Mouse (Mus musculus) MEL (cell line): ENCODE data around the gene Map4. TPM values are rescaled to one million over a fixed set of nuclear protein-coding genes. Genes with fewer than 3 reads are reported as not detected.

Experiments
- DNase-seq: peaks from one replicate; pipeline ENCODE4 v3.0.0; 2011; ENCODE audit warnings: low read depth, low spot score
- H3K27ac ChIP-seq: 2 replicates; pipeline ENCODE4 v1.5.1; 2012; ENCODE audit warnings: low read depth, mild to moderate bottlenecking, control low read depth, low read length, moderate library complexity; ENCODE audit not compliant: control insufficient read depth
- H3K27me3 ChIP-seq, 2 experiments: fragments of 150-350 bp in 1 of 2; sonication (generic) in 1 of 2; 2 replicates each; pipeline ENCODE4 v1.6.1; 2012; ENCODE audit warnings: low read length in 2 of 2, mild to moderate bottlenecking in 2 of 2, improper control_type of control experiment in 1 of 2, moderate library complexity in 1 of 2; ENCODE audit not compliant: insufficient read depth in 2 of 2, control insufficient read depth in 1 of 2
- H3K36me3 ChIP-seq, 2 experiments: 2 replicates each; pipeline ENCODE4 v1.6.1; 2012 to 2014; ENCODE audit warnings: low read length in 2 of 2, improper control_type of control experiment in 1 of 2, inconsistent platforms in 1 of 2, mild to moderate bottlenecking in 1 of 2; ENCODE audit not compliant: insufficient read depth in 2 of 2, control insufficient read depth in 1 of 2
- H3K4me1 ChIP-seq, 2 experiments: fragments of 150-350 bp in 1 of 2; sonication (generic) in 1 of 2; 2 replicates each; pipeline ENCODE4 v1.6.1; 2012; ENCODE audit warnings: low read length in 2 of 2, improper control_type of control experiment in 1 of 2, mild to moderate bottlenecking in 1 of 2; ENCODE audit not compliant: insufficient read depth in 2 of 2, control insufficient read depth in 1 of 2
- H3K4me3 ChIP-seq, 2 experiments: fragments of 150-350 bp in 1 of 2; sonication (generic) in 1 of 2; 2 replicates each; pipeline ENCODE4 v1.5.1; 2012; ENCODE audit warnings: low read depth in 2 of 2, low read length in 2 of 2, mild to moderate bottlenecking in 2 of 2, moderate library complexity in 2 of 2, control low read depth in 1 of 2, improper control_type of control experiment in 1 of 2; ENCODE audit not compliant: control insufficient read depth in 1 of 2, insufficient read depth in 1 of 2
- H3K79me2 ChIP-seq: 2 replicates; pipeline ENCODE4 v1.6.1; 2012; ENCODE audit warnings: mild to moderate bottlenecking, low read length, moderate library complexity; ENCODE audit not compliant: control insufficient read depth, poor library complexity, insufficient read depth
- H3K9ac ChIP-seq: 2 replicates; pipeline ENCODE4 v1.6.1; 2012; ENCODE audit warnings: low read depth, mild to moderate bottlenecking, control low read depth, low read length, moderate library complexity; ENCODE audit not compliant: control insufficient read depth, poor library complexity, severe bottlenecking
- H3K9me3 ChIP-seq: fragments of 150-350 bp; sonication (generic); replicated peaks from 2 replicates; pipeline ENCODE4 v1.6.1; 2012; ENCODE audit warnings: mild to moderate bottlenecking, low read length, improper control_type of control experiment, moderate library complexity; ENCODE audit not compliant: insufficient read depth
- CTCF ChIP-seq, 3 experiments: IDR thresholded peaks in 2 of 3; conservative IDR thresholded peaks in 1 of 3; 2 replicates each; pipeline ENCODE4 v1.5.1; 2011 to 2012; ENCODE audit warnings: low read length in 3 of 3, low read depth in 2 of 3, mild to moderate bottlenecking in 2 of 3, improper control_type of control experiment in 1 of 3, inconsistent platforms in 1 of 3, mixed read lengths in 1 of 3, moderate library complexity in 1 of 3; ENCODE audit not compliant: control insufficient read depth in 1 of 3, insufficient read depth in 1 of 3, poor library complexity in 1 of 3, severe bottlenecking in 1 of 3
- EP300 ChIP-seq, 2 experiments: IDR thresholded peaks; 2 replicates each; pipeline ENCODE4 v1.6.1; 2011; ENCODE audit warnings: improper control_type of control experiment in 2 of 2, low read length in 2 of 2, low read depth in 1 of 2, mild to moderate bottlenecking in 1 of 2
- ETS1 ChIP-seq: IDR thresholded peaks from 2 replicates; pipeline ENCODE4 v1.6.1; 2012; ENCODE audit warnings: low read depth, mild to moderate bottlenecking, inconsistent platforms, low read length, improper control_type of control experiment, moderate library complexity
- MAX ChIP-seq: IDR thresholded peaks from 2 replicates; pipeline ENCODE4 v1.6.1; 2011; ENCODE audit warnings: low read length, improper control_type of control experiment
- MAZ ChIP-seq: IDR thresholded peaks from 2 replicates; pipeline ENCODE4 v1.6.1; 2012; ENCODE audit warnings: low read depth, mild to moderate bottlenecking, inconsistent platforms, low read length, improper control_type of control experiment
- NELFE ChIP-seq: IDR thresholded peaks from 2 replicates; pipeline ENCODE4 v1.6.1; 2011; ENCODE audit warnings: low read depth, low read length, improper control_type of control experiment
- RAD21 ChIP-seq: IDR thresholded peaks from 2 replicates; pipeline ENCODE4 v1.6.1; 2011; ENCODE audit warnings: mild to moderate bottlenecking, low read depth, low read length, improper control_type of control experiment
- RCOR1 ChIP-seq: IDR thresholded peaks from 2 replicates; pipeline ENCODE4 v1.6.1; 2012; ENCODE audit warnings: low read depth, mild to moderate bottlenecking, inconsistent platforms, low read length, improper control_type of control experiment
- SMC3 ChIP-seq: IDR thresholded peaks from 2 replicates; pipeline ENCODE4 v1.6.1; 2011; ENCODE audit warnings: low read depth, low read length, improper control_type of control experiment
- TBP ChIP-seq: IDR thresholded peaks from 2 replicates; pipeline ENCODE4 v1.8.0; 2011; ENCODE audit warnings: low read depth, low read length, improper control_type of control experiment
- USF2 ChIP-seq, 2 experiments: IDR thresholded peaks; 2 replicates each; pipeline ENCODE4 v1.6.1; 2011 to 2012; ENCODE audit warnings: improper control_type of control experiment in 2 of 2, low read length in 2 of 2, borderline replicate concordance in 1 of 2, inconsistent platforms in 1 of 2, low read depth in 1 of 2, mild to moderate bottlenecking in 1 of 2; ENCODE audit not compliant: insufficient read depth in 1 of 2
- polyA plus RNA-seq, 2 experiments: library from polyadenylated mRNA; stranded (reverse) in 1 of 2; unstranded in 1 of 2; fragments of >175 nt in 1 of 2; fragments of >200 nt in 1 of 2; gene quantifications; 2 replicates each; pipeline versions ENCODE4 v1.2.1 to v1.2.4; 2012; ENCODE audit warnings: low replicate concordance in 2 of 2, low read depth in 1 of 2; ENCODE audit not compliant: insufficient read length in 2 of 2, insufficient read depth in 1 of 2, missing spikeins in 1 of 2
- total RNA-seq: library from RNA; depleted of rRNA; stranded (reverse); fragments of 300-350 nt; gene quantifications from 2 replicates; pipeline ENCODE4 v1.2.3, GENCODE M21; 2012

Map4 gene
- total and polyA plus RNA-seq, 3 experiments, result 14.5 to 47.8 TPM; not detected in 1

- no peaks in the 10 kb centered on the region for H3K79me2 ChIP-seq
- no peak for DNase-seq
Observed at GRCm38 (mm10) chr9:109909926-109910325, 21.3 kb upstream of the Map4 start.

DNA sequence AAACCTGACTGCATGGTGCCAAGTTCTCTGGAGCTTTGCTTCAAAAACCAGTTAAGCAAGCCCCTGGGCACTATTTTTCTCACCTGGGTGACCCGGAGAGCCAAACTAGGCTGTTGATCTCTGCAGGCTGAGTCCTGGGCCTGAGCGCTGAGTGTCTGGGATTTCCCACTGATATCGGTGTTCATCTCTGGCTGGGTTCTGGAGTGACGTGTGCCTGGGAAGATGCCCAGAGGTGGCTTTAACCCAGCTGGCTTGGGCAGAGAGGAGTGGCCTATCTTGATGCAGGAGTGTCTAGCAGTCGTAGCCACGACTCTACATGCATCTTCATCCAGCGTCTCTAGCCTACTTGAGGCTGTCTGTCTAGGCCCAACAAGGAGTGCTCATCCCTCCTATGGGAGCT is 19.5 kb upstream of the Map4 start:
- Histone ChIP-seq H3K9ac (no peak overlapping the region), H3K79me2 (no peaks in the 10 kb centered on the region), H3K36me3 (peaks cover 0 to 3% of the 10 kb centered on the region in 2 experiments; a peak in 1 of 4 replicates), H3K4me3 (no peak overlapping the region), H3K9me3 (no peaks in the 10 kb centered on the region), H3K27ac (no peak overlapping the region), H3K4me1 (peaks cover 3 to 11% of the 10 kb centered on the region in 2 experiments; a peak in 2 of 4 replicates), H3K27me3 (no peaks in the 10 kb centered on the region)
- DNase-seq, result no peak
- no peak for TF ChIP-seq TBP

More at GRCm38 (mm10) chr9:109909926-109910325, 21.3 kb upstream of the Map4 start:
- H3K4me1 ChIP-seq, result peaks cover 3 to 11% of the 10 kb centered on the region in 2 experiments; a peak in 2 of 4 replicates
- H3K9me3 ChIP-seq, result no peaks in the 10 kb centered on the region
- H3K36me3 ChIP-seq, result peaks cover 0 to 3% of the 10 kb centered on the region in 2 experiments; a peak in 1 of 4 replicates
- no peak overlapping the region for H3K27ac ChIP-seq
- H3K4me3 ChIP-seq, result no peak overlapping the region
- TF ChIP-seq ETS1, result no peak
- TF ChIP-seq USF2 (IDR thresholded peaks at IDR 0.05; ENCODE audit: borderline replicate concordance in 1 of 2, insufficient read depth in 1 of 2, low read depth in 1 of 2, low read length in 2 of 2), result no peak
- no peak for TF ChIP-seq SMC3
- TF ChIP-seq MAX, result no peak
- TF ChIP-seq CTCF (IDR thresholded peaks at IDR 0.05 in 2 of 3, conservative IDR thresholded peaks at IDR 0.05 in 1 of 3; ENCODE audit: control insufficient read depth in 1 of 3, insufficient read depth in 1 of 3, low read depth in 2 of 3, low read length in 3 of 3, poor library complexity in 1 of 3, severe bottlenecking in 1 of 3), result no peak
- no peak for TF ChIP-seq TBP
- no peak for TF ChIP-seq NELFE
- no peak overlapping the region for H3K9ac ChIP-seq
- no peaks in the 10 kb centered on the region for H3K27me3 ChIP-seq

GRCm38 (mm10) chr9:109914269-109914926 is 16.9 kb upstream of the Map4 start:
- no peak overlapping the region for H3K9ac ChIP-seq
- TF ChIP-seq RCOR1 (no peak), EP300 (IDR thresholded peaks at IDR 0.05; ENCODE audit: low read depth in 1 of 2, low read length in 2 of 2) (peak in 1 of 2 experiments; percentile 9; a peak in 1 of 4 replicates), CTCF (IDR thresholded peaks at IDR 0.05 in 2 of 3, conservative IDR thresholded peaks at IDR 0.05 in 1 of 3; ENCODE audit: control insufficient read depth in 1 of 3, insufficient read depth in 1 of 3, low read depth in 2 of 3, low read length in 3 of 3, poor library complexity in 1 of 3, severe bottlenecking in 1 of 3) (peak; percentile 17 to 52 (median 19); a peak in 3 of 6 replicates), RAD21 (peak; percentile 42), TBP (peak; percentile 81; the same call in 1 of the 2 replicates), SMC3 (peak; percentile 44), MAZ (no peak)
- H3K27ac ChIP-seq, result no peak overlapping the region
- peaks cover 3 to 18% of the 10 kb centered on the region in 2 experiments; a peak in 3 of 4 replicates for H3K4me1 ChIP-seq
- H3K9me3 ChIP-seq, result no peaks in the 10 kb centered on the region
- peaks cover 0 to 8% of the 10 kb centered on the region in 2 experiments; a peak in 1 of 4 replicates for H3K36me3 ChIP-seq
- no peaks in the 10 kb centered on the region for H3K27me3 ChIP-seq
- peak overlapping the region in 1 of 2 experiments; percentile 35; a peak in 1 of 4 replicates for H3K4me3 ChIP-seq
- no peaks in the 10 kb centered on the region for H3K79me2 ChIP-seq
- peak; percentile 50 for DNase-seq
